Mouse (Mus musculus) CH12F3 (cell line): ENCODE data around the gene Fign.

Experiments
- in situ Hi-C: fragments of 300-500 bp; cut with MboI; formaldehyde crosslinking; loops from 2 replicates; pipeline ENCODE4 v1.14.3; 2020; ENCODE audit warnings: low sequenced_read_pairs

Fign gene

GRCm38 (mm10) chr2:64097937-64098617, at the start of gene Fign:
Gene Fign, minus strand, starts transcription at chr2:64098038.
- in situ Hi-C loops, result no loop called here

- in situ Hi-C loops, result no loop called here
Observed at GRCm38 (mm10) chr2:64133597-64133996, 35.8 kb upstream of the Fign start.

- in situ Hi-C loops, result no loop called here
Observed at GRCm38 (mm10) chr2:64120495-64120894, 22.7 kb upstream of the Fign start.

DNA sequence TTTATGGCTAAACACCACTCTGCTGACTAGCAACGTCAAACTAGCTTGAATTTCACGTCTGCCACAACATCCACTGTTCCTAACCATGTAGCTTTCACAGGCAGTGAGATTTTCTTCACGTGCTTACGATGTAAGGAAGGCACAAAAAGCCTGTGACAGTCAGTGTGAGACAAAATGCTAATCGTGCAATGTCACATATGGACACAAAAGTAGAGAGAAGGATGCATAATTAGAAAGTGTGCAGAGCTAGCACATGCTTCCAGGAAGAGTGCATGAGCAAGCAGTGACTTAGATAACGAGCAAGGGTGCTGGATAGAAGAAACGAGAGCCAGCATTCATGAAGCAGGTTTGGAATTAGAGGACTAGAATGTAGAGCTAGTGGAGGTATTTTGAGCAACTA, 18.8 kb upstream of the Fign start:
- in situ Hi-C loops, result no loop called here

DNA sequence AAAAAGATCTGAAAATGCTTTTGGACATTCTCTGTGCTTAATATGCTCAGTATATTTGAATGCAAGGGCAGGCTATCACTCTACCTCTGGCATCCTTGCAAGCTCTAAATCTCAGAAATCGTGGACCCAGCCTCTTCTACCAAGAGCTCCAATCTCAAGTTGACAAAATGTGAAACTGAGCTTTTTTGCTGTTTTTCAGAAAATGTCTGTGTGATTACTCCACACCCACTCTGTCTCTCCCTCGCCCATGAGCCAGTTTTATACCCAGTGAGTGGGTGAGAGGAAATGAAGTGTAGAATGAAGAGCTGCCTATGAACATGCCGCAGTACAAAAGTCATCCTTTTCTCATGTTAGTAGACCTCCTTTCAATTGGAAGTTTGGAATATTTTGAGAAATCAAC, 13.3 kb upstream of the Fign start:
- in situ Hi-C loops, result no loop called here

DNA sequence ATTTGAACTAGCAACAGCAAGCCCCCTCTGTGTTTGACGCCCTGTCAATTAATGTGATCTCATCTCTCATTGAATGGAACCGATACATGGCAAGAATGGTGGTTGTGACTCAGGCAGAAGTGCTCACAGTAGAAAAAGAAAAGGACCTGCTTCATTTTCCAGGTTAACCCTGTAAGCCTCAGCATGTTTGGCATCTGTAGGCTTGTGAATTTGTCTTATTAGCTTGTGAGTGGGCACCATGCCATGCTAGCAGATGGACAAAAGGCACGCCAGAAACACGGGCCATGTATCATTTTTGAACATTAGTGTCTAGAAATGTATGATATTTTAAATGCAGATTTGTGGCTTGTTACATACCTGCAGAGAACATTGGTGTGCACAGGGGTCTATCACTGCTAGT, 12.0 kb upstream of the Fign start:
- in situ Hi-C loops, result no loop called here

- in situ Hi-C loops, result no loop called here
Observed at GRCm38 (mm10) chr2:64108040-64108439, 10.2 kb upstream of the Fign start.

DNA sequence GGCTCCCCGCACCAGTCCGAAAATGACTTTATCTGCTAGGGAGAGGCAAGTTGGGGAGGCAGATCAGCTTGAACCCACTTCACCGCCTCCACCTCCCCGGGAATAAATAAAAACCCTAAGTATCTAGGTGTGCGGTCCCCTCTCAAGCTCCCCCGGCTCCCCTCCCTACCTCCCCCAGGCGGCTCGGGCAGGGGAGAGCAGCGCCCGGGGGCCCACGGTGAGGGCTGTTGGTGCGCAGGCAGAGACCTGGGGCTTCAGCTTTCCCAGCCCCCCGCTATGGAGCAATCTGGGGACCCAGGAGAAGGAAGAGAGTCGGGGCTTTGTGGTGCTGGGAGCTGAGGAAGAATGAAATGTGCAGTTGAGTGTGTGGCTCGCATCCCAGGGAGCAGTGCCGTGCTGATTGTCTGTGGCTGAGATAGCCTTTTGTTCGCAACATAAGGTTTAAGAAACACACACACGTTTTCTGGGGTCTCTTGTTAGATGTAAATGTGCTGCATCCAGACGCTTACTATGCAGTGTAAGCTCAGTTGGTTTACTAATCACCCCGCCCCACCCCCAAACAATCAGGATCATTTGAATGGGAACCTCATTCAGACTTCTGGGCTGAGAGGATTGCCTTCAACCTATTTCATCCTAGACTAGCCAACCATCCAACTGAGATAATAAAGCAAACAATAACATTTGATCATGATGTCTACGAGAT, 931 bp upstream of the Fign start:
- in situ Hi-C loops, result no loop called here

DNA sequence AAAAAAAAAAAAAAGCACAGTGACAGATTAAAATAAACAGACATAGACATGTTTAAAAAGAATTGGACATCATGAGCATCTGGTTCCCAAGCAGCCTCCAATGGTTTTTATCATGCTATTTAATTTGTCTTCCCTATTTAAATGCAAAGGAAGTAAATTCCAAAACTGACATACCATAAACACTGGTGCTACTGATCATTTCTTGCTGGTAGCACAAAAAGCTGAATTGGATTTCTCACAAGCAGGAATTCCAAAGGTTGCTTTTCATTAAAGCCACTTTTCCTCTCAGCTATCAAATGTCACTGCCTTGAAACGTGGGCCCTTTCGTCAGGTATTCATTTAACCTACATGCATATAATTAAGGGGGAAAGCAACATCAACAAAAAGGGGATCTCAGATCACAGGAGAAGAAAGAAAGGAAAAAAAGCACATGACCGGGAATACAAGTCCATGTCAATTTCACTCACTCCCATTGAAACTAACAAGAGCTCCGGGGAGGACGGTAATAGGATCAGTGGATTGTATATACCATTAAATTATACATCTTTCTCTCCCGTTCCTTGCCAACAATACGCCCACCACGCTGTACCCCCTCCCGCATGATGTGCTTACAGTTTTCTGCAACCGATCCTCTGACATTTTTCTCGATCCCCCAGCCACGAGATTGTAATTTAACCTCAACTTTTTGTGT, 972 bp downstream of the Fign start:
- in situ Hi-C loops, result no loop called here

GRCm38 (mm10) chr2:64096176-64096575, 1.7 kb downstream of the Fign start:
- in situ Hi-C loops, result no loop called here

GRCm38 (mm10) chr2:64095561-64095960, 2.3 kb downstream of the Fign start:
- in situ Hi-C loops, result no loop called here

DNA sequence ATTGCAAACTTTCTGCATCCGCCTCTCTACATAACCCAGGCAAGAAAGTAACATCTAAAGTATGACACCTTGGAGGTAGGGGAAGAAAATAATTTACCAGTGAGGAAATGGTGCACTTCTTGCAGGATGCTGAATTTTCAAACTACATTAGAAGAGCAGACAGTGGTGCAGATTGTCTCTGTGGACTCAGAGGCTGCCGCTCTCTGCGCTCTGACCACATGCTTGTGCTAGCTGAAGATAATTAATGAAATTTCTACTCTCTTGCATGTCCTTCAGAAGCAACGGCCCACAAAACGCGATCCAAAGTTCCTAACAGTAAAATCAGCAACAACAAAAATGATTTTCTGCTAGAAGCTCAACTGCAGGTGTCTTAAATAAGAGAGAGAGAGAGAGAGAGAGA, 4.8 kb downstream of the Fign start:
- in situ Hi-C loops, result no loop called here

DNA sequence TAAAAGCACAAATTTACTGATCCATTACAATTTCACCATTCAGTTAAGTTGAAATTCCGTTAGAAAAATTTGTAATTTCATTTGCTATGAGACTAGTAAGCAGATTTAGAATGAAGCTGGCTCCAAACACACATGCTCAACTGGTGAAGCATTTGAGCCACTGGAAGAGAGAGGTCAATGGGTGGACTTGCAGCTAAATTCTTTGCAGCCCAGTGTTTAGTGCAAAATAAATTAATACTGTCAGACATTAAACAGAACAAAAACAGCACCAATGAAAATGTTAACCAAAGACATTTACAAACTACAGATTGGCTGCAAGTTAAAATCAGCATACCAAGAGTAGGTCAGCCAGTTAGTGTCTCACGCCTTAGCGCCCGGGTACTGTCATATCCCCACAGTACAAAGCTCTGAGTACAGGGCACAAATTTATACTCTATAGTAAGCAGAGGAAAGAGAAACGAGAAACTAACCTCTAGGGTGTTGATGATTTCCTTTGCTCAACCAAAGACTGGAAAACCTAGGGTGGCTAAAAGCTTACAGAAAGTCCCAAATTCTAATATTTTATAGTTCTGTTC, 13.9 kb downstream of the Fign start:
- in situ Hi-C loops, result no loop called here

DNA sequence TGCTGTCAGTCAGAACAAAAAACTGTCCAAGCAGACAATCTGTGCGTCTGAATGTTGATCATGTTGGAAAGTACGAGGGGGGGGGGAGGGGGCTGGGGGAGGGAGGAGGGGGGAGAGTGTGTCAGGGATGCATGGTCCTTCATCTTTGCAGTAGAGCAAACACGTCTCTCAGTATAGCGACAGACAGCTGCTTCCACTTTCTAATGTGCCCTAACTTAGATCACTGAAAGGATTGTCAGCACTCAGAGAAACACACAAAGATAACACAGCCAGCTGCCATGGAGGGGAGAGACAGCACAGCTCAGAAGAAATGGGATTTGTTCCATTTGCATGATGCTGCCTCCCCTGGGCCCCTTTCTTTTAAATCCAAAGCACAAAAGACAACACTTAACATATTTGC, 18.1 kb downstream of the Fign start:
- in situ Hi-C loops, result no loop called here

- in situ Hi-C loops, result no loop called here
Observed at GRCm38 (mm10) chr2:64078551-64078950, 19.3 kb downstream of the Fign start.

- in situ Hi-C loops, result no loop called here
Observed at GRCm38 (mm10) chr2:64077846-64078245, 20.0 kb downstream of the Fign start.

- in situ Hi-C loops, result no loop called here
Observed at GRCm38 (mm10) chr2:64075873-64076272, 22.0 kb downstream of the Fign start.

DNA sequence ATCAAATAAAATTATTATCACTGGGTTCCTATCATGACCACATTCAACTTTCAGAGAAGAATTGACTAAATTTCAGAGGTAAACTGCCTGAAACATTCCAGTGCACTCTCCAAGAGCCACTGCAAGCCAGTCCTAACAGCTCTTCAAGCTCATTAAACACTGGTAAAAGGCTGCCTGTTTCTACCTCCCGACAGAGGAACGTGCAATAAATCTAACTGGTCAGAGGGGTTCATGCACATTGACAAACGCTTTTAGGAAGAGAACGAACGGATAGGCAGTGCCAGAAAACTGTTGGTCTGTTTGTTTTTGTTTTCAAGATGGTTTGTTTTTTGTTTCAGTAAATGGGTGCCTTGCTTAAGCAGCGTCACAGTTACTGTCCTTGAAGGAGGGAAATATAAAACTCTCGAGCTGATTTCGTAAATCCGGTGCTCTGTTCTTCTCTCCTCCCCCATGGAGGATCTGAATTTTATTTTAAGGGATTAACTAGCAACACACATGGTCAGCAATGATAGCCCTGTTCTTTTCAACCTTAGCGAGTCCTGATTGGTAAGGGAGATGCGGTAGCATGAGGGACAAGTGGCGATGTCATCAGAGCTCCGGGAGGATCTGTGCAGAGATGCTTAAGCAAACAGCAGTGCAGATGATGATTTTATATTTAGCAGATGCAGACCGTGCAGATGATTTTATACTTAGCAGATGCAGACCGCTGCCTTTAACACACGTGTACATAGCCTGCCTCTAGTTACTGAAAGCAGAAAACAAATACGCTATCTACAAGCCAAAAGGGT, 23.0 kb downstream of the Fign start:
- in situ Hi-C loops, result no loop called here

GRCm38 (mm10) chr2:64072158-64072557, 25.7 kb downstream of the Fign start:
- in situ Hi-C loops, result no loop called here

DNA sequence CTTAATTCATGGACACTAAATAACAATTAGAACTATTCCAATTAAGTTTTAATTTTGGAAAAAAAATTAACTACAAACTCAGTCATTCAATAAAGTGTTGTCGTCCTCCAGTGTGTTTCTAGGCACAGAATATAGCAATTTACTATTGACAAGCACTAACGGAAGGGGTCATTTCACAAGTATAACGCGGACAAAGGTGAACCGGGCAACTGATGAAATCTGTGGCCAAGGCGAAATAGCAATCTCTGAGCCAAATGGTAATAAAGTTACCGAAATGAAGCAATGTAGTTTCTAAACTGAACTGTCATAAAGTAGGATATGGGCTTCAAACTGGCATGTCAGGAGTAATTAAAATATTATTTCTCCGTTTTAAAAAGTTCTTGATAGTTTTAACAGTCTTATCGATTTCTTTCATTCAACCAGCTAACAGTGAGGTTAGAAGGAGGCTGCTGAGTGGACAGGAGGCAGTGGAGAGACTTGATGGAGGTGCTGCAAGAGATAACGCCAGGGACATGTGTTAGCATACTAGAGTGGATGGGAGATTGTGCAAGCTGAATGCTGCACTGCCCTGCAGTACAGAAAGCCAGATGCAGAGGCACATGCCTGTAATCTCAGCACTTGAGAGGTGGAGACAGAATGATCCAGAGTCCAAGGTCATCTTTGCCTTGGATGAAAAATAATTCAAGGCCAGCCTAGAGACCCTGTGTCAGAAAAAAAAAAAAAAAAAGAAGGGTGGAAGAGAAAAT, 27.7 kb downstream of the Fign start:
- in situ Hi-C loops, result no loop called here
